Mouse (Mus musculus): Measurements from ENCODE around the gene Tagln.
A peak's percentile ranks its signal among the peaks of the same experiment; 100 is the strongest.

Gene Tagln

DNA sequence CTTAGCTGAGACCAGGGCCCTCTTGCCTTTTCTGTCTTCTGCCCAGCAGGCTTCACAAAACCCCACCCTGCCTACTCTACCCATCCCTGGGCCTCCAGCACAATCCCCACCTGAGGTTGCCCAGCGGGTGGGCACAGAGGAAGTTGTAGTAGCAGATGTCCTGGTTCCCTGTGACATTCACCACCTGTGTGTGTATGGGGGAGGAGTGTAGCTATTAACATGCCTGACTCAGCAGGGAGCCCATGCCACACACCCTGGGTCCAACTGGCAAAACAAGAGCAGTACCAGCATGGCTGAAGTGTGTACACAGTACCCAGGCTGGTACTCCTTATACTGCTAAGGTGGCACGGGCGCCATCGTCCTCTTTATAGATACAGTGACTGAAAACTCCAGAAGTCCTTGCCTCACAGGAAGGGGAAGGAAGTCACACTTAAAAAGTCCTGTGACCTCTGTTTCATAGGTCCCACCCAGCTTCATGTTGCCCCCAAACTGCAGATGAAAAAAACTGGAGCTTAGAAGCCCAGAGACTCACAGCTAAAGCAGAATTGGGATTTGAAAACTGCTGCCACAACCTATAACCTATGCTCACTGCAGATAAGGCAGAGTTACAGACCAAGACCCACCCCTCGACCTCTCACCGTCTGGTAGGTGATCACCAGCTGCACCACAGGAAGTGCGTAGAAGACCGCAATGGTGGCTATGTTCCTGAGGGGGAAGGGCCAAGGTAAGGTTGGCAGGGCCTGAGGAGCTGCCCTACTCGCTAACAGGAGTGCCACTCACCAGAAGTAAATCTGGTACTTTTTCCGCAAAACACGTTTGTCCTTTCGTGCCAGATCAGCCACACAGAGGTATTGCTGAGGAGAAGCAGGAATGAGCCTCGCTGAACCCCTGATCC lies 8.9 kb upstream of the Tagln start:
- DNase-seq: peak; percentile 54

DNA sequence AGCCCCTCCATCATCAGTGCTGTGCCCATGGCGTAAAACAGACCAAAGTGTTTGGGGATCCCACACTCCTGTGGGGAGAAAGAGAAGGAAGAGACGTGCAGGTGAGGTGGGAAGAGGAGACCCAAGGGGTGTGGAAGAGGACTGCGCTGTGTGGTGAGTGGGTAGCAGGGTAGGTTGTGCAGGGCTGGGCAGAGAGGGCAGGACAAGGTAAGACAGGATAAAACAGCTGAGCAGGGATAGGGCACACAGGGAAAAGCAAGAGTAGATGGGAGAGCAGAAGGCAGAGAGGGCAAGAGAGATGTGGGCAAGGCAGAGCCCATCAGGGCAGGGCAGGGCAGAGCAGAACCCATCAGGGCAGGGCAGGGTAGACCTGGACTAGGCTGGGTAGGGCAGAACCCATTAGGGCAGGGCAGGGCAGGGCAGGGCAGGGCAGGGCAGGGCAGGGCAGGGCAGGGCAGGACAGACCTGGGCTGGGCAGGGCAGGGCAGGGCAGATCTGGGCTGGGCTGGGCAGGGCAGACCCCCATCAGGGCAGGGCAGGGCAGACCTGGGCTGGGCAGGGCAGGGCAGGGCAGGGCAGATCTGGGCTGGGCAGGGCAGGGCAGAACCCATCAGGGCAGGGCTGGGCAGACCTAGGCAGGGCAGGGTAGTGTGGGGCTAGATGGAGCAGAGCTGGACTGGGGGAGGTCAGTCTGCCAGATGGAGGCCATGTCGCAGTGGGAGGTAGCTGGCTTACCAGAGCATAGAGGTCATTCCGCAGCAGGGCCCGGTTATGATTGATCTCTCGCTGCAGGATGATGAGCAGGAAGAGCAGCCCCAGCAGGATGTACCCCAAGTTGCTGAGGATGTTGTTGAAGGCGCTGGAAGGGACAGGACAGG lies 8.0 kb upstream of the Tagln start:
- DNase-seq: peak; percentile 60

DNA sequence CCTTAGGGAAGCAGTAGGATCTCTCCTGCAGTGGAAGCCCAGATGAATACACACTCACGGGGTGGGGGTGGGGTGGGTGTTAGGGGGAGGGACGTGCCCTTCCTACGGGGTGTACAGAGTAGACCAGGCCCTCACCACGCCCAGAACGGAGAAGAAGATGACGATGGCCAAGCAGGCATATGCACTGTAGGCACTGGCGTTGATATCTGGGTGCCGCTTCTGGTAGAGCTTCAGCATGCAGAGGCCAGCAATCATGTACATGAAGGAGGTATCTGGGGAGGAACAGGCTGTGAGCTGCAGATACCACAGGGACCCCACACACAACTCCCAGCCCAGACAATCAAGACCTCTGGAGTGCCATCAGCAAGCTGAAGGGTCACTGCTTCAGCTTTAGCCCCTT lies 7.1 kb upstream of the Tagln start:
- DNase-seq: no peak

DNA sequence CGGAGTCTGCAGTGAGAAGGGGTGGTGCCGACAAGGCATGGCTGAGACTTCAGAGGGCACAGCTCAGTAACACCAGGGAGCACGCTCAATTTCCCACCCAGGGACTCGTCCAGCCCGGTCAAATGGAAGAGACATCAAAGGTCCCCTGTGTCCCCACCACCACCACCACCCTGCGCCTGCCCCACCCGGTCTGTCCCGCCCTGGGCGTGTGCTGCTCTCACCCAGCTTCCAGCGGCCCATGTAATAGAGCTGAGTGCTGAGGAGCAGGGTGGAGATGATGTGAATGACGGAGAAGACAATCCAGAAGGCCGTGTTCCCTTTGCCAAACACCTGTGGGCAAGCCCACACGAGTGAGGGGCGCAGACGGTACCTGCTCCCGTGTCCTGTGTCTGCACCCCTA lies 6.6 kb upstream of the Tagln start:
- DNase-seq: no peak

DNA sequence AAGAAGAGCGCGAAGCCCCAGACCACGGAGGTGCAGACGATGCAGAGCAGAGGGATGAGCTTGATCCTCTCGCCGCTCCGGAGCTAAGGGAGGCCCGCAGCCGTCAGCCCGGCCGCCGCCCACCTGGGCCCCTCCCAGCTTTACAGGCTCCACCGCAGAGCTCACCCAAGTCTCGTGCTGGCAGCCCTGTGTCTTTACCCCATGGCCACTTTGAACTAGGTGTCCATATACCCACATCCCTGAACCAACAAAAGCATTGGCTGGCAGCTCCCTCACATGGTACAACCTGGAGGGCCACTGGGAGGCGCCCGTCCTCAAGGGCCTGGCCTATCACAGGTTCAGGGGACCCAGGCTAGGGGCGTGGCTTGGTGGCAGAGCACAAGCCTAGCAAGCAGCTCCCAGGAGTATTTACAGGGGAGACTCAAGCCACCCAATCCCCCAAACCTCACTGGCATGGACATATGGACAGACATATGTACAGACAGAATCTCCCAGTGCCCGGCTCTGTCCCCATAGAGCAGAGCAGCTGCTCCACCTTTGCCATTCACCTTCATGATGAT lies 5.6 kb upstream of the Tagln start:
- DNase-seq: no peak

DNA sequence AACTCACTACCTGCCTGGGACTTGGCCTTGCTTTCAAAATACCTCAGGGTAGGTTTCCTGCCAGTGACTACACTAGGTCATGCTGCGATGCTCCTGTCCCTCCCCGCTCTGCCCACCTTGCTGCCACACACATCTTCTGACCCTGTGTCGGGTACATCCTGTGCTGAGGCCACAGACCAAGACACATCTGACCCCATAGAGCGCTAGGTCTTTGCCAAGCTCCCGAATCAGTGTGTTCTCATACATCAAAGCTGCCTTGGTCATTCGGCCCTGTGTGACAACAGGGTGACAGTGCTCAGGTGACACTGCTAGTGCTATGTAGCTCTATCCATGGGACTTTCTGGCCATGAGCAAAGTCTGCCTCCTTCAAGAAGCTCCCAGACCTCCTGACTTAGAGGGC lies 3.9 kb upstream of the Tagln start:
- DNase-seq: no peak

DNA sequence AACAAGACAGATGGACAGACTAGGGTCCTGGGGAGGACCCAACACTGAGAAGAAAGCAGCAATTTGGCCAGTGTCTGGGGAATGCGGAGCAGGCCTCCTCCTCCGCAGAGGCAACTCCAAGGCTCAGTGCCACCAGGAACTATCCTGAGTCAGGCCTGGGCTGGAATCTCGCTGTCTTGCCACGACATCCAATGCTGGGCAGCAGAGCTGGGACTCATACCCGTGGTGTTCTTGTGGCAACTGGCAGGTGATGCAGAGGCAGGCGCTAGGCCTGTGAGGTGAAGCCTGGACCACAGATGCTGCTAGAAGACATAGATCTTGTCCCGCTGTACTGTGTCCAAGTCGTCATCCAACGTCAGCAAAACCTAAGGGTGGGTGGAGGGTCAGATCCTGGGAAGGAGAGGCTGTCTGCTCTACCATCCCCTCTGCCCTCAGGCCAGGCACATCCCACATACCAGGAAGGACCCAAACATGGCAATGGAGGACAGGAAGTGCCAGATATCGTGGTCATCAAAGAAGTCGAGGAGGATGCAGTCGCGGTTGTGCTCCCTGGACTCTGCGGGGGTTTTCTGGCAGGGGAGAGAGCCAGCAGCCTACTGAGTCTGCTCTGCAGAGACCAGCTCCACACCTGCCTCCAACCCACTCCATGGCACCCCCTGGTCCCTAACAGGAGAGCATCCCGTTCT lies 3.2 kb upstream of the Tagln start:
- DNase-seq: no peak

DNA sequence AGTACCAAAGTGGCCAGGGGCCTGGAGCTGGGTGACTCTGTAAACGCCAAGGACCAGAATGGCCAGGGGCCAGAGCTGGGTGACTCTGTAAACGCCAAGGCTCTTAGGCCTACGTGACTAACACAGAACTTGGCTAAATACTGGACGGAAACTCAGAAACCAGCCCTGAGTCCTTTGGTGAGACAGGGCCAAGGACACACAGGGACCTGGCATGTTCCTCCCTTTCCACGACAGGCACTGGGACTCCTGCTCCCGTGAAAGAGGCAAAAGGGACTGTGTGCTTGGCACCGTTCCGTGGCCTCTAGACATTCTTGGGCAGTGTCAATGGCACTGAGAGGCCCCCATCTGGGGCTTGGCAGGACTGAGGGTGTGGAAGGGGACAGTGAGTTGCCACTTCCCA lies 2.2 kb upstream of the Tagln start:
- no peak for DNase-seq

DNA sequence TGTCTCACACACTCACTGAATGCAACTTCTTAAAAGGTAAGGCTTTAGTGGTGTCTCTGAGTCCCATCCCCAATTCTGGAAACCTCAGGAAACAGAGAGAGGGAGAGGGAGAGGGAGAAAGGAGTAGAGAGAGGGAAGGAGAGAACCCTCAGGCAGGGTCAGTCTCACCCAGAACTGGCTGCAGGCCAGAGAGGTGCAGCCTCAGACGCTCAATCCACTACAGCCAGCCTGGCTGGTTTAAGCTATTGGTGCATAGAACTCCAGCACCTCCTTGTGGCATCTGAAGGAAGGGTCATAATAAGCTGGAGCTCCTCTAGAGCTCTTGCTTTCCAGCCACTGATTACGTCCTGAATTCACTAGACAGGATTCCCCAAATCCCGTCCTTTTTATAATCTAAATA lies 1.0 kb upstream of the Tagln start:
- DNase-seq: peak; percentile 50

DNA sequence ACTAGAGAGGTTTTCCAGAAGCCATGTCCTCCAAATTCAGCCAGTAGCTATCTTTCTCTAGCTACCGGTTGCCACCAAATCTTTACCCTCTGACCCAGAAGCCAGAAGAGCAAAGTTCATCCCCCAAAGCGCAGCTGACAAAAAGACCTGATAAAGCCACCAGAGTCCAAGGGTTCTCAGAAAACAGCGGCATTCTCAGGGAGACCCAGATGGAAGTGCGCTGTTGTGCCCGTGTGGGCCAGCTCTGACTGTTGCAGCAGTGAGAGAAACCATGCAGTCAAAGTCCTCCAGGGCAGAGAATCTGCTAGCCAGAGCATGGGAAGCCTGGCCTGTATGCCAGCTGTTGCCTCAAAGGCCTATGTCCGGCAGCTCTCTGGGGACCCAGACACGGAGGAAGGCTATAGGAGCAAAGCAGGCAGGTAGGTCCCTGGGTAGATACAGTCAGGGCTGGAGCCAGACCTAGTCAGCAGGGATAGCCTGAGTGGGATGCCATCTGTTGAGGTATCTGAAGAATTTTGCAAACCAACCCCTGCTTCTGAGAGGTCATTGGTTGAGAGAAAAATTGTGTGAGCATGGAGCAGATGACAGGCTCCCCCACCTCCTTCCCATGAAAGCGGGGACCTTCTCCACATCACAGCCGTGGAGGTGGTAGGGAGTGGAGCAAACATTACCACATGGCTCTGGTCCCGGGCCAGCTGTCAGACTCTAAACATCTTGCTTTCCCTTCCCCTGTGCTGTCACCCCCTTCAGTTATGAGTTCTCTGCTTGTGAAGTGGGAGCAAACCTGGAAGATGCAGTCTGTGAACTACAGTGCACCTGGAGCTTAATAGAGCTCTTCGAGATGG lies 3.1 kb downstream of the Tagln start:
- no peak for DNase-seq

DNA sequence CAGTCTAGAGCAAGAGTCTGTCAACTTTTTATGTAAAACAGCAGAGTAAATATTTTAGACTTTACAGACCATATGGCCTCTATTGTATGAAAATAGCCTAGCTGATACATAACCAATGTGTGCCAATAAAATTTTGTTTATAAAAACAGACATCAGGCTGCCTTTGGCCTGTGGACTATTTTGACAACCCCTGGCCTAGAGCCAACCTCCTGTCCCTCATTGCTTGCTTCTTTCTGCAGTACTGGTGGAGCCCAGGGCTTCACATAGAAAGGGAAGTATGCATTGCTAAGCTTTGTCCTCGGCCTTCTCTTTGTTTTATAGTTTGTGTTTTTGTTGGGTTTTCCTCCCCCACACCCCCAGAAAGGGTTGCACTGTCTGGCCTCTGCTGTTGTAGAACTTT lies 3.9 kb downstream of the Tagln start:
- no peak for DNase-seq

DNA sequence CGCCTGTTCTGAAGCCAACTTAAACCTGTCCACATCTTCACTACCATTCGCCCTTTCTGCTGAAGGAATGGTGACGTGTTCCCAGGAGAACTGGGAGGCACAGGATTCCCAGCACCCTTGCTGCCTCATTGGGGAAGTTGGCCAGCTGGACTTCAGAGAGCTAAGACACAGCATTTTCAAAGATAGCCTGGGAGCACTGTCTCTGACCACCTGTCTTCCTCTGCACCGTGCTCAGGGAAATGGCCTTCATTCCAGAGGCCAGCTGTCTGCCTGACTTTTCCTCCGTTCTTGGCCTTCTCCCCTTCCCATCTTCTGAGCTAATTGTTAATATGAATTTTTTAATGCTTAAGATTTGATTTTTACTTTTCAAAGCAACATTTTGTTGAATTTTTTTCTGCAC lies 6.6 kb downstream of the Tagln start:
- DNase-seq: no peak

DNA sequence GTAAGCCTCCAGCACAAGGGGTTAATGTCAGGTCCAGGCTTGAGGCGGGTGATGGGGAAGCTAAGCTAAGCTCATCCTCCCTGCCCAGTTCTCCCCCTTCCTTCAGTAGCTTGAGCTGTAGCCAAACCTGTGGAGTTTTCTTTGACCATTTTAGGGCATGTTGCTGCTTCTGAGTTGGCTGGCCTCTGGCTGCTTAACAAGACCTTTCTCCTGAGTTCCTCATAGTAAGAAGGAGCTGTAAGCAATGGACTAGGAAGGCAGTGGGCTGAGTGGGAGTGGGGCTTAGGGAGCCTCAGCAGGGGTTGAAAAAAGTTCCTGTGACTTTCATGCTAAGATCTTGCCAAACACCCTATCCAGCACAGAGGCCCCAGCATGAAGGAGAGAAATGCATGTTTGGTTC lies 16.0 kb downstream of the Tagln start:
- no peak for DNase-seq

DNA sequence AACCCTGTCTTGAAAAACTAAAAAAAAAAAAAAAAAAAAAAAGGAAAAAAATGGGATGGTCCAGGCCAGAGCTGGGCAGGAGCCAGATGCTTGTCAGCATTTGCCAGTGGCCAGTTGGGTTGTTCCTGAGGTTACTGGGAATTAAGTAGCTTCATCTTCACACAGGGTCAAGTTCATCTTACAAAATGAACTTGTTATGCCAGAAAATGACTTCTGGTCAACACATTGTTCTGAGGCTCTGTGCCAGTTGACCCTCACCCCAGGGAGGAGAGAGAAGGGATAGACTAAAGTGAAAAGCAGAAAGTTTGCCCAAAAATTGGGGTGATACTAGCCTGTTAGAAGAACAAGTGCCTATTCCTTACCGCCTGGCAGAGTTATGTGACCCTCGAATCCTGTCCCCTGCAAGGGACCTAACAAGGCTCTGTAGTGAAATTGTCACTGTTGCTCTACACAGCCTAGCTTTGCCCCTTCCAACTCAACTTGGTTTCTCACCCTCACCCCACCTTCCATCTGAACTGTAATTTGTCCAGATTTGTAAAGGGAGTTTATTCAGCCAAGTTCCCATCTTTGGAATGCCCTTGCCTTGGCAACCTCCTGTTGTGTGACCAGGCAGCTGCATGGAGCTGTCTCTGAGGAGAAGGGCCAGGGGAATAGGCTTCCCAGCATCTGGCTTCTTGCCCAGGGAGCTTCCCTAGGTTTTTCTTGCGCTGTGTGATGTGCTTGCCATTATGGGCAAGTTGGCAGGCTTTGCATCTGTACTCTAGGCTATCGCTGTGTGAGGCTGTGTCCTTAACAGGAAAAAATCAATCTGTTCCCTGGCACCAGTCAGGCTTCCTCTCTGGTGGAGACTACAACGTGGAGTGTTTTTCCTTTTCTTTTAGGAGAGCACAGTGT lies 18.6 kb downstream of the Tagln start:
- no peak for DNase-seq

DNA sequence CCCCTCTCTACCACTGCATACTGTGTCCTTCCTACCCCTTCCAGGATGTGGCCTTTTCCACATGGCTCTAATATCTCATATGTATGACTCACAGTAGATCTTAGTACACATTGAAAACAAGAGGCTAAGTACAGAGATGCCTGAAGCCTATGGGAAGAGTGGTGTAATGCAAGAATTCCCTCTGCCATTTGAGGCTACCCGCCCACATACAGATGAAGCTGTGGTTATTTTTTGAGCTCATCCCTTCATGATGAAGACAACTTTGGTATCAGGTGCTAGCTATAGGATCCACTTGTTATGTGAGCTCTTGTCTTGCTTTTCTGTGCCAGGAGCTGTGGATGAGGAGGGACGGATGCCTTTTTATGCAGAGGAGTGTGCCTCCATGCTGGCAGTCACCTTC lies 20.2 kb downstream of the Tagln start:
- no peak for DNase-seq

DNA sequence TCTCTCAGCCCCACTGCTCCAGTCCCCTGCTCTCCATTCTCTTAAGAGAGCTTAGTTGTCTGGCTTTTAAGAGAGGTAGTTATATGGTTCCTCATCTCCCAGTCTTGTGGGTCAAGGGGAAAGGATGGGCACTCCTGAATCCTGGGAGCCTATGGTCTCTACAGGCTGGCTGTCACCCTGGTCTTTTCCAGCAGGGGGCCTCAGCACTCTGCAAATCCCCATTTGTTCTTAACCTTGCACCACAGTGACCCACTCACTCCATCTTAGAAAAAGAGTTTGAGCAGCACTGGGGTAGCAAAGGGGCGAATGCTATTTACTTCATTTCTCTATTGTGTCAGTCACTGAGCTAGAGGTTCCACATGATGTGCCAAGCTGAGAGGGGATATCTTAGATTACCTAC lies 24.2 kb downstream of the Tagln start:
- DNase-seq: no peak

DNA sequence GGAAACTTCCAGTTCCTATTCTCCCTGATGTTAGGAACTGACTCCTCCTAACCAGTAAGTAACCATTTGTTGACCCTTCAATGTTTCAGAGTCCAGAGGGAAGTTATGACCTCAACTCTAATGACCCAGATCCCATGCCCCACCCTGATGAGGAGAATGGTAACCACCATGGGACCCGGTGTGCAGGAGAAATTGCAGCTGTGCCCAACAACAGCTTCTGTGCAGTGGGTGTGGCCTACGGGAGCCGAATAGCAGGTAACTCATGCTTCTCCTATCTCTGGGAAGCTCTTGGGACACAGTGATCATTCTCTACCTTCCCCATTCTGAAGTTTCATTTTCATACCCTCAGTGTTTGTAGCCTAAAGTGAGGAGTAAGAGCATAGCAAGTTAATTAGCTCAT lies 24.9 kb downstream of the Tagln start:
- no peak for DNase-seq

DNA sequence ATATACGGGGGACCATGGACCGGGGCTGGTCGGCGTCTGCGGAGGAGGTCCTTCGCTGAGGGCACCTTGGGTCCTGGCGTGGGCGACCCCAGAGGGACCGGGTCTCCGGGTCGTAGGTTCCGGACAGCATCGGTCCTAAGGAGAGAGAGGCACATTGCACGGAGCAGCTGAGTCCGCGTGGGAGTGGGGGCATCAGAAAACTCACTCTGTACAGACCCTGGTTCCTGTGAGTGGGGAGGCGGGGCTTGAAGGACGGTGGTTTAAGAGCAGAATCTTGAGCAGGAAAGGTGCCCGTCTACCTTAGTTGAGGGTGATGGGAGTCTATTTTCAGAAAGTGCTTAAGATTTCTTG lies 28.8 kb downstream of the Tagln start:
- no peak for DNase-seq

DNA sequence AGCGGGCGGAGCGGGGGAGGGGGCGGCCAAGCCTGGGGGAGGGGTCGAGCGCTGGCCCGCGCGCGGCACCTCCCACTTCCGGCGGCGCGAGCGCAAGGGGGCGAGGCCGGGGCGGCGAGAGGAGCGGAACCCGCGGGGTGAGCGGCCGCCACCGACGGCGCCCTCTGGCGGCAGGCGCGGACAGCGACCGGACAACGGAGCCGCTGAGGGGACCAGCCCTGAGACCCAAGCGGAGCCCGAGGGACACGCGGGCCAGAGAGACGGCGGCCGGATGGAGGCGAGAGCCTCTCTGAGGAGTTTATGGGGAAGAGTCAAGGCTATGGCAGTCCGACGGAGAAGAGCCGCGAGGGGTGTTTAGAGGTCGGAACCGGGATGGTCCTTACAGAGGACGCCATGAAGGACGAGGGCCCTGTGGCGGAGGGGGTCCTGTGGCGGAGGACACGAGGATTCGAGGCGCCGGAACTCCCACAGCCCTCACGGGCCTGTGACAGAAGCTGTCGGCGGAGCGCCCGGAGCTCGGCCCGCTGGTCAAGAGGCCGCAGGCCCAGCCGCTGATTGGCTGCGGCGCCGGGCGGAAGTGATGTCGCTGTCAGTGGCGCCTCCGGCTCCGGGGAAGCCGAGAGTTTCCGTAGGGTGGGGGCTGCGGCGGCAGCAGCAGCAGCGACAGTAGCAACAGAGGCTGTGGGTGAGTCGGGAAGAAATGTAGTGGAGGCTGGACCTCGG lies 29.3 kb downstream of the Tagln start, which contains the start of the genes Pcsk7 and Rnf214:
TSS of gene Pcsk7 (plus strand) at position 143 of the 723 bp plus-strand sequence.
TSS of gene Rnf214 (minus strand) at position 557 of the 723 bp plus-strand sequence.
- peak; percentile 89 for DNase-seq

DNA sequence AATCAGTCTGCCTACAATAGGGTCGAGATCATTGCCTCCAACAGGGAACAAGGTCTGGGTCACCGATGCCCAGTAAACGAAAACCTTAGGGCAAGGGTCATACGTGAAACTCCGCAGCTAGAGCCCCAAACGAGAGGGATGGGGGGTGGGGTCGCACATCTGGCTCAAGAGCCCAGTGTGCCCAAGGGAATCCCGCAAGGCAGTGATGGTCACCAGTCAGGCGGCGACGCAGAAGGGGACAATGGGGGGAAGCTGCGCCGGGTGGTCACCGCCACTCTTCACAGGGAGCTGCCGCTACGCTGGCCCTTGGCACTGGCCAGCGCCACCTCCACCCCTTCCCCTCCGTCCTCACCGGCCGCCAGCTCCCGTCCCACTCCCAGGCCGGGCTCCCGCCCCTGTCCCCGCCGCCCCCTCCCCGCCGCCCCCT lies 30.0 kb downstream of the Tagln start:
- DNase-seq: peak; percentile 42
